Mouse (Mus musculus) heart, adult 8-10 months (tissue): ENCODE measurements at regions not wholly inside any gene's neighbourhood (a gene's known extent, or its start where the extent isn't known, plus 50 kb on each side); places are given as distances from the start of the nearest gene placed in this dataset.

Experiments used
- DNase-seq: peaks from one replicate; pipeline ENCODE4 v3.0.0; 2022; ENCODE audit warnings: low spot score

DNA sequence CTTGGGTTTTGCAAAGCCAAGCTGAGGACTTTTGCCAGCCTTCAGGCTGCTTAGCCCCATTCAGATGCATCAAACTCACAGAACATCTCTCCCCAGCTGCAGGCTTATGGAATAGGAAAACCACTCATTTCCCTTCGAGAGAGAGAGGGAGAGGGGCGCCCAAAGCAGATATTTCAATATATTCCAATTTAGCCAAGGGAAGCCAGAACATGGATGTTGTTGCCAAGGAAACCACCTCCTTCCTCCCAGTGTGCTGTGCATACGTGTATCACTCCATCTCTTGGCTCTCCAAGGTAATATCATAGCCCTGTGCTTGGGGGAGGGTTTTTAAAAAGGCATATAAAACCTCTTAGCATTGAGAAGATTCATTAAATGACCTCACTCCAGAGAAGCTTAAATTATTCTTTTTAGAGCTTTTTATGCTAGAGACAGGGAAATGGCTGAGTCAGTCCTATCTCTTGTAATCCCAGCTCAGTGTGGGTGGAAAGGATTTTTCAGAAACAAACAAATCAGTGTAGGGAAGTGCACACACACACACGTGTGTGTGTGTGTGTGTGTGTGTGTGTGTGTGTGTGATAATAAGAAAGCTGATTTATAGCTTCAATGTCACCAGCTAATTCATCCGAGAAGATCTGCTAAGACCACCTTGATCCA lies 245.1 kb downstream of the Rps24 start:
- no peak for DNase-seq

DNA sequence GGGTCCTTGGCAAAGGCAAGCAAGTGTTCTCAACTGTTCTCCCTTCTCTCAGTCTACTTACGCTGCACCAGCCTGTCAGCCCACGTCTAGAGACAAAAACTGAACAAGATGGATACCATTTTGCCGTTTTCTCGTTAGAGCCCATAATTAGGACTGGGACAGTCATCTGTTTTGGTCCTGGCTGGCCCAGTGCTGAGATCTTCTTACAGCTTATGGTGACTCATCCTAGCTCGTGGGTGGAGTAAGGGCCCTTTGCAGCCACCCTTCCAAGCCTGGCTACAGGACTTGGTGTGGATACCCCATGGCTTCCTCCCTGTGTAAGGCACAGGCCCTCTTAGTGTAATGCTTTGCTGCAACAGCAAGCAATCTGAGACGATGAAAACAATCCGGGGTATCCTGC lies 246.4 kb downstream of the Rps24 start:
- DNase-seq, result no peak

DNA sequence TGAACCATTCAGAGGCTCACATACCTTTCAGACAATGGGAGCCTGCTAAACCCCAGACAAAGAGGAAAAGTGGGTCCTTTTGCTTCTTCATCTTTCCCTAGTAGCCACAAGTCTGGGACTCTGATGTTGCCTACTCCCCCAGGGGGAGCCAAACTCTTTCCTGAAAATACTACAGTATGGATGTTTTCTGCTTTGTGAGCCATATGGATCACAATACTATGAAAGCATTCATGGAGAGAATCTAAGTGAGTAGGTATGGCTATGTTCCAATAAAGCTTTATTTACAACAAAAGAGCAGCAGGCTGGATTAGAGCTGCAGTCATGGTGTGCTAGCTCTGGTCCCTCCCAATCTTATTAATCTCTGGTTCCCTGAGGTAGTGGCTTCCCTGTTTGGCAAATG lies 251.9 kb downstream of the Rps24 start:
- no peak for DNase-seq

DNA sequence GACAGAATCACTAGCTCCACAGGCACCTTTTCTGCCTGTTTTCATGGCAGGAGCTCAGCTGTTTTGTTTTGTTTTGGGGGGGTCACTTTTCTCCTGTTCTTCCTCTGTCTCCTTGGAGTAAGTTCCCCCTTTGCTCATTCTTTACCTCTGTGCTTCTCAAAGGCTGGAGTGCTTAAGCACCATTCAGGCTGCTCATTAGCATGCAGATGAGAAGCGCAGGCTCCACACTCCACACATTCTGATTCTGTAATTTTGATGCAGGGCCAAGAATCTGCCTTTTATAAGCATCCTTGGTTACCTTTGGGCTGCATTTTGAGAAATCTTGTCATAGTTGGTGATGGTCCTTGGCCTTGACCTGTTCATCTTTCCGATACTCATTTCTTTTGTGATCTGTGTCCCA lies 257.5 kb downstream of the Rps24 start:
- DNase-seq, result no peak

DNA sequence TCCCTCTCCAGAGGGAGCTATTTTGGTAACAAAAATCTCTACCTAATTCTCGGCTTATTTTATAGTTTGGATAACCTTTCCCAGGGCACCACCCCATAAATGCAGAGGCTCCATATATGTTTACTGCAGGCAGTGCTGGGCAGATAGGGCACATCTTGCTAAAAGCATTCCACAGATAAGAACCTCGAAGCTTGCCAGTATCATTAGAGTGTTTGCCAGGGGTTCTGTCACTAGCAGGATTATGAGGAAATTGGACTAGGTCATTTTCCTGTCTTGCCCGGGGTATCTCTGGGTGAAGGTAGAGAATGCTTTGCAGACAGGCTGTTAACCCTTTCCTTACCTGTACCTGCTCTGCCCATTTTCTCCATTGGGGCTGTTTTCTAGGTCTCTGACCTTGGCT lies 258.8 kb downstream of the Rps24 start:
- DNase-seq, result no peak

DNA sequence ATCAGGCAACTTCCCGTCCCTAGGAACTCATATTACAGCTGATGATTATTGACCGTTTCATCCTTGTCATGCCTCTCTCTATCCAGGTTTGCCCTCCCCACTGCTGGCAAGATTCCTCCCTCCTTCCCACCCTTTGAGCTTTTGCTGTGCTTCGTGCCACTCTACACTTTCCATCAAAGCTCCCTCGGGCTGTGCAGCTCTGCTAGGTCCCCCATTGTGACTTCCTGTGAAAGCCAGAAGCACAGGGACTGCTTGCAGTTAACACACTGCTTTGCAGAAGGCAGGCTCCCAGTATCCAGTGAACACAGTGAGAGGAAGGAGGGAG lies 260.5 kb downstream of the Rps24 start:
- no peak for DNase-seq

DNA sequence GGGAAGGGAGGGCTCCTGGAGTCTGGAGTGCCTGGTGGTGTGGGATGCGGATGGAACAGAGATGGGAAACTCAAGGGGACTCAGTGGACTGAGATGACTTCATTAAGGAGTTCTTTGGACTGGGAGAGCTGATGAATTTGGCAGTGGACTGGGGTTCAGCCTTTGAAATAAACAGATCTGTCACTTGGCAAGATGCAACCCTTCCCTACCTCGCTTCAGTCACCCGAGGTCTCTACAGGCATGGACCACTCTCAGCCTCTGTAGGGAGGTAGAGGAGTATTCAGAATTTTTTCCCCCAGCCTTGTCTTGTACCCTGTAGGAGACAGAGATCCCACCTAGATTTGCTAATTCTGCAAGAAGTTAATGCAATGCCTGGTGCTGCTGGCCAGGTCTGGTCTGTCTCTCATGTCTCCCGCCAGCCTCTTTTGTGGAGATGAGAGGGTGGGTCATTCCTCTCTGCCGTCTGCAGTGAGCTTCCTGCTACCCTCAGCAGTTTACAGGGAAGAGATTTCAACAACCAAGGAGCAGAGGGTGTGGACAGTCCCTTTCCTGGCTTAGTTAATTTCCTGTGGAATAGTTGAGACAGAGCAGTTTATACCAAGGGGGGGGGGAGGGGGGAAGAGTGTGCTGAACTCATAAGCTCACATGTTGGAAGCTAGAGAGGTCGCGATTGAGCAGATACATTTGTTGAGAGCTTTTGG lies 261.0 kb downstream of the Rps24 start:
- DNase-seq, result peak; percentile 62

DNA sequence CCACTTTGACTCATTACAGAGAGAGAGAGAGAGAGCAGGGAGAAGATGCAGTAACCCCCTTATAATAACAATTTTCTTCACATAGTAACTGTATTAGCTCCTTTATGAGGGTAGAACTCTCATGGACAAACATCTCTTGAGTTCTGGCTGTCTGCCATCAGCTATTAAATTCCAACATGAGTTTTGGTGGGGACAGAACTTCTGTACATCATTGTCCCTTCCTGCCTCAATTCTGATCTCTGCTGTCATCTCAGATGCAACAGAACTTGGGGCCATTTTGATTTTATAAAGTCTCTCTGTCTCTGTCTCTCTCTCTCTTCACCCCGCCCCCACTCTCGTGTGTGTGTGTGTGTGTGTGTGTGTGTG lies 261.6 kb downstream of the Rps24 start:
- no peak for DNase-seq

DNA sequence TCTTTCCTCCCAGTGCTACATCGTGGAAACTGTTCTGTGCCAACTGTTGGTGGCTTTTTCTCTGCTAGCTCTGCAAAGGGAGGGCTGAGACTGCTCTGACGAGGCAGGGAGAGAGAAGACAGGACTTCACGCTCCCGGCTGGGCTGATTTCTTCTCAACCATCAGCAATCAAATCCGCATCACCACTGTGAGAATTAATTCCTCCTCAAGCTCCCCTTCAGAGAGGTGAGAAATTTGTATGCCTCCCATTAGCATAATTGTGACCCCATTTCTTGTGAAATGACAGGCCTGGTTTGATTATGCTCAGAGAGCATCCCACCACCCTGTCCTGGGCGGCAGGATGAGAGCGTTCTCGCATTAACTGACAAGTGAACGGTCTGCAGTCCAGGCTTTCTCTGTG lies 262.4 kb downstream of the Rps24 start:
- DNase-seq, result no peak

DNA sequence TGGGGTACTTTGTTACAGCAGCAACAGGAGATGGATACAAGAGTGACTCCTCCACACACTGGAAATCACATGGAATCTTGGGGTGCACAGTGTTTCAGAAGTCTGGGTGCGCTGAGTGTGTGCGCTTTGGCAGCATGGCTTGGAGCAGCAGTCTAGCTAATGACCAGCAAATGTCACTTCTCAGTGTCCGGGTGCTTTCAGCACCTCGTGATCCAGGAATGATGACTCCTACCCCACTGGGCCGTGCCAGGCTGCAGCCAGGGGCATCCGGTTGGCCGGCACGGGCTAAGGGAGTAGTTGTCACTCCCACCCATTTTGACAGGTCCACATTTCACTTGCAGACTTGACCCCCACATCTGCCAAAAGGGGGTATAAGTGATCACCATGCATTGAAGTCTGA lies 264.3 kb downstream of the Rps24 start:
- no peak for DNase-seq

DNA sequence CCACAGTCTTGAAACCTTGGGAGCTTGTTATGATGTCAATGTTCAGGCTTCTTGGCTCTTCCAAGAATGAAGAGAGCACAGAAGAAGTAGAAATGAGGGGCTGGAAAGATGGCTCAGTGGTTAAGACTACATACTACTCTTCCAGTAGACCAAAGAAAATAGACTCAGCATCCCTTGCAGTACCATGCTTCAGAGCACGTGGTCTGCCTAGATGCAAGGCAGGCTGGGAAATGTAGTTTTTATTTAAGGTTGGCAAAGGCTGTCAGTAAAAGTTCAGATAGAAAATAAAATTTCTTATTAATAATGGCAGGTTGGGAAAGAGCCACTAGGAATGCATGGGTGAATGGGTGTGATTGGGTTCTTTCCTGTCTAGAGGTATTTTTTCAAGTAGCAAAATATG lies 267.8 kb downstream of the Rps24 start:
- no peak for DNase-seq

DNA sequence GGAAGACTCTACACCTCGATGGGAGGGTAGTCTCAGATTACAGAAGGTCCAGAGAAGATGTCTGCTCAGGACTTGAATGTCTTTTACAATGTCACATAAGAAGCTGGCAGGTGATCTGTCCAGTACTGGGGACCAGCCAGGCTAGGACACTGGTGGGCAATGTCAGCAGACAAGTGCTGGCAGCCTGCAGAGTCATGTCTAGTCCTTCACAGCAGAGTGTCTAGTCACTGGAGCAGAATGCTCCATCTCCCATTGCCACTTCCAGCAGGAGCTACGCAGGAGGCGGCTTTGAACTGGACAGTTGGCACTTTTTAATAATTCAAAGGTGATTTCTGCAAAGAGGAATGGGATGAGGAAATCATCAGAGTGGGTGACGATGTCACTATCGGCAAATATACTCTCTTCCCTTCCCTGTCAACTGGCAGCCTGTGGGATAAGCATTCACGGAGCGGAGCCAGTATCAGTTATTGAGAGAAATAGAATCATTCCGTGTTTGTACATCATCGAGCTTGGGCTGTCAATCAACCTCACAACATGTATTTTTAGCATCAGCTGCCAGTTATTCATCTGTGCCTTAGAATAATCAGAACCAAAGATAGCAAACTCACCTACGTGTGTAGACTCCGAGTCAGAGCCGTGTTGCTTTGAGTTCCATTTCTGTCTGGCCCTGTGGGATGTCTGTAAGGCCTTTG lies 268.6 kb downstream of the Rps24 start:
- no peak for DNase-seq

DNA sequence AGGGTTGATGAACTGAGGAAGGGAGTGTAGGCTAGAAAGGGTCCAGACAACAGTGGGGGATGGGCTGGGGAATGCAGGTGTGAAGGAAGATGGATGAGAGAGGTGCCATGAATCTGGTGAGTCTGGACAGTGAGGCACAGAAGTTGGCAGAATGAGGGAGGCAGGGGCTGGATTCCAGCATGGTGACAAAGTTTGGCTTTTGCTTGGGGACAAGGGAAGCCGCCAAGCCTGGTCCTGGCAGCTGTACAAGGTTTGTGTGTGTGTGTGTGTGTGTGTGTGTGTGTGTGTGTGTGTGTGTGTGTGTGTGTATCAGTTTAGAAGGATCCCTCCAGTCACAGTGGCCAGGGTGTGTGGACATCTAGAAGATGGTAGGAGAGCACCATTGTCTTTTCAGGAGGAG lies 270.4 kb downstream of the Rps24 start:
- no peak for DNase-seq

DNA sequence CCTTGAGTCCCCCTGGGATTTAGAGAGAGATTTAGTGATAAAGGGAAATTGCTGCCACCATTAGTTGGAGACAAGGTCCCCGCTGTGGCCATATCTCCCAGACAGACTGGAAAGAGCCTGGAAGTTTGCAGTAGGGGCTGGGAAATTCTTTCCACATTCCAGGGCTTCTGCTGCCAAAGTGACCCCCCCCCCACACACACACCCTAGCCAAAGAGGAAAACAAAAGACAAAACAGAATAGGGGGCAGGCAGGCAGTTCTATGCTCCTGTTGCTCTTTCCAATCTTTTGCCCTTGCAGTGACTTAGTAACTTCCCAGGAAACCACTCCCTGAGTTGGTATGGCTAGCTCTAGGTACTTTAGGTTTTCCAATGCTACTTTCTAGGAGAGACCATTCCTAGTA lies 270.9 kb downstream of the Rps24 start:
- no peak for DNase-seq

DNA sequence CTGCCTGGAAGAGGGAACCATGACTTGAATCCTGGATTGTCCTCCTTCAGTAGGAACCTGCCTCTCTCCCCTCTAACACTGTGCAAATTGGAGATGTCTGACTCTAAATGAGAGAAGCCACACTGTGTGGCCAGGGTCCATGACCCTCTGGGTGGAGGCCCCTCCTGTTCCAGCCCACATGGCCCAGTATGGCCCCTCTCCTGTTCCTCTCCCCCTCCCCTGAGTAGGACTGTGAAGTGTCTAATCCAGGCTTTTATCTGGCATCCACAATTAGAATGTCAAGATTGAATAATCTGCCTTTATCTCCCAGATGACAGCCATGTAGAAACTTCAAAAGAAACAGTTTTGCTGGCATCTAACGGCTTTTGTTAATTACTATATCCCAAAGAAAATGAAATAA lies 274.0 kb downstream of the Rps24 start:
- DNase-seq, result no peak

DNA sequence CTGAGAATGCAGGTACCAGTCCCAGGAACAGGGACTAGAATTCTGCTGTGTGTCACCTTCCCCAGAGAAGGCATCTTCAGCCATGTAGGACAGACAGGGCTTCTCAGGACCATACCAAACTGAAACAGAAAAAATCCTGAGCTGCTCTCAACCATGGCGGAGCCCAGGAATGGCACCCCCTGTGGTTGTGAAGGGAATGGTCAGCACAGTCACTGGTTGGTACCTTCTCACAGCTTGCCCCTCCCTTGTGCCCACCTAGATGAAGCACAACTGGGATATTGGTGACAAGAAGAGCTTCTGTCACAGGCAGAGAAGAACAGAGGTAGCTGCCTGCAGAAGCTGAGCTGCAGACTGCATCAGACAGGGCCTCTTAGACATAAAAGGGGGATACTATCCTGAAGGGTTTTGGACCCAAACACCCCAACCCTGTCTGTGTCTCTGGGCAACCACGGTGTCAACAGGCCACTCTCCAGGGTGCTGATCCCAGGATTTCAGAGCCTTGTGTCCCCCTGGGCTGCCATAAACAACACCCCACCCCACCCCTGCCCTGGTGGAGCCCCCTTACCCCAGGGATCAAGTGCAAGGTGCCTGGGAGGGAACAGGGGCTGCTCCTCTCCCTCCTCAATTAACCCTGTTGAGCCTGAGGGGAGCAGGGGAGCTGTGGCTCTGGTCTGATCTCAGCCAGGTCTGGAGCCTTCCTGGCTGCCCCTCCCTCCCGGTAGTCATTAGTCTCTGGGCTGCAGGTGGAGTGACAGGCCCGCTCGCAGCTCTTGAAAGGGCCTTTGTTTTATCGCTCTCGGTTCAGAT lies 275.7 kb downstream of the Rps24 start:
- no peak for DNase-seq

DNA sequence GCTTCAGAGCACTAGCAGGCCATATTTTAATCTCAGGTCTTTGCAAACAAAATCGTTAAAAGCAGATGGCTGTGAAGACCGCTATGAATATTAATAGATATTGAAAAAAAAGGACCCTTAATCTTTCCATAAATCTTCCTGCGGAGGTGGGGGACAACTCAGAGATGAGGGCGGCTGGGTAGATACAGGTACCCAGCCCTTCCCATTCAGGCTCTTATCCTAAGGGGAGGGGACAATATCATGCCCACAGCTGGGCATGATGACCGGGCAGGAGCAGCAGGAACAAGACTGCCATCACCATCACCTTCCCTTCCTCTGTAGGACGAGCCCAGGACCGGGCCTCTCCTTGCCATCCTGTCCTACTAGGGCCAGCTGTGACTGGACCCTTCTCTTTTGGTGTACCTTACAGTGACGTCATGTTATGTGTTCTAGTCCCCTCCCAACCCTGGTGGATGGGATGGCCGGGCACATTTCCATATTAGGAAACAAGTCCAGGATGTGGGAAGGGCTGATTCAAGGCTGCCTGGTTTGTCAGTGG lies 276.4 kb downstream of the Rps24 start:
- no peak for DNase-seq

DNA sequence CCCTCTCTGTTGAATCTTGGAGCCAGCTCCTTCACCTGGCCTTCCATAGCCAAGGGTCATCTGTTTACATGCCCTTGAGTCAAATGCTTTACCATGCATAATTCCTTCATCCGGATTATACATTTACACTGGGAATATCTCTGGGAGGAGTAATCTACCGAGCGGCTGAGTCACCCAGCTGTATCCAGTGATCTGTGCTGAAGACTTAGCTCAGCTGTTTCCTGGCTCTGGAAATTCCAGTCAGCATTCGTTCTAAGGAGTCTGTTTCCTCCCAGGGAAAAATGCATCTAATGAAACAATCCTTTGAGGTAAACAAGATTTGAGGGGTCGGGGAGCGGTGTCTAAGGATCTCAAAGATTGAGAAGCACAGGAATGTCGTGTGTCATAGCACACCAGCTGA lies 276.9 kb downstream of the Rps24 start:
- no peak for DNase-seq

DNA sequence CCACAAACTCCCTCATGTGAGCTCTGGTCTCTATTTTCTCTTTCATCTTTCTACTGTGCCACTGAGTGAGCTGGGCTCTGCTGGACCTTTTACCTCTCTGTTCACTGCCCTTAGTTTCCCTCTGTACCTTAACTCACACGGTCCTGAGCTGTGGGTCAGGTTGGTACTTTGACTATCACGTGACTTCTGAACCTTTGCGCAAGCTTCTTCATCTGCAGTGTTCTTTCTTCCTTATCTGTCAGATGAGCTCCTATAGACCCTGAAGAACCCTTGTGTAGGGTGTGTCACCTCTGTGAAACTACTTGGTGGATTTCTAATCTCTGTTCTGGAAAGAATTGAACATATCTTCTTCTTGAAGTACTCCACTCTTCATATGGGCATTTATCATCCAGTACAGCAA lies 279.3 kb downstream of the Rps24 start:
- DNase-seq, result no peak

DNA sequence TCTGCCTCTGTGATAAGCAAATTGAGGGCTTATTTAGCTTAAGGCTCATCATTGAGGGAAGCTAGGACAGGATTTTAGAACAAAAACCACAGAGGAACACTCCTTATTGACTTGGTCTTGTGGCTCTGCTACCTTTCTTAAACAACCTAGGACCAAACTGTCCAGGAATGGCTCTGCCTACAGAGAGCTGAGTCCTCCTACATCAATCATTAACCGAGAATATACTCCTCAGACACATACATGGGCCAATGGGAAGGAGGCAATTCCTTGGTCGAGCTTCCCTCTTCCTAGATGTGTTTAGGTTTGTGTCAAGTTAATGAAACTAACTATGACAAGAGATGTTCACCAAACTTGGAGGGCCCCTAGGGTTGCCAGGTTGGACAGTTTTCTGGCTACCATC lies 279.8 kb downstream of the Rps24 start:
- DNase-seq, result no peak

DNA sequence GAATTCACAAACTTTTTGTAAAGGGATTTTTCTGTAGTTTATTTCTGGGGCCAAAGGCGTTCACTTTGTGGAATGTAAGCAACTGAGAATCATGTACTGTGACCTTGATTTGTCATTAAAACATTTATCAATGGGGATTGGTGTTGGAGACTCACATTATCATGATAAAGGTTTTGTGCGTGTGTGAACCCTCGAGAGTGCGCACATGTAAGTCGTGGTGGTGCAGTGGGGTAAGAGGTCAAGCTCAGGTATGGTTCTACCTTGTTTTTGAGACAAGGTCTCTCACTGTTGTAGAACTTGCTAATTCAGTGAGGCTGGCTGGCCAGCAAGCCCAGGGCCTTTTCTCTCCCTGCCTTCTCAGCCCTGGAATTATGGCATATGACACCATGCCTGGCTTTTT lies 280.4 kb downstream of the Rps24 start:
- no peak for DNase-seq

DNA sequence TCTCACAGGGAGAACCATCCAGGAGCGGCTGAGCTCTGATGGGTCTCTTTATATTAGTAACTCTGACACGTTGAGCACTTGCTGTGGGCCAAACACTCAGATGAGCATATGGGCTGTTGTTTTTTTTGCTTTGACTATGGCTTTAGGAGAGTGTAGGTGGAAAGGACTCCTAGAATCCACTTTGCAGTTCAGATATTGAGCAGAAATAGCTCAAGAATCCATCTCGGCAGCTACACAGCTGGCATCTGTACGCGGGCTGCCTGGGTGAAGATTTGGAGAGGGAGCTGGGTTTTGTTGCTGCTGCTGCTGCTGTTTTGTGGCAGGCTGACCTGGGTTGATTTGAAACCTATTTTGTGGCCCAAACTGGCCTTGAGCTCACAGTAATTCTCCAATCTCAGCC lies 281.0 kb downstream of the Rps24 start:
- DNase-seq, result no peak
